Mouse (Mus musculus) liver, embryonic 16.5 days (tissue): ENCODE data around the gene Smim15. TPM values are rescaled to one million over a fixed set of nuclear protein-coding genes. Genes with fewer than 3 reads are reported as not detected.

Source experiments
- ATAC-seq: fragments of 200-750 bp; cut with Nextera tagmentation; 2 replicates; pipeline ENCODE4 v1.8.0; 2017; ENCODE audit warnings: low read depth, mild to moderate bottlenecking, moderate number of reproducible peaks, moderate library complexity
- H3K27ac ChIP-seq: fragments of 300-500 bp; sonication (generic); 2 replicates; pipeline ENCODE4 v1.5.1; 2014; ENCODE audit warnings: mild to moderate bottlenecking, low read length
- H3K27me3 ChIP-seq: fragments of 300-500 bp; sonication (generic); 2 replicates; pipeline ENCODE4 v1.6.1; 2014; ENCODE audit warnings: low read depth, low read length, mixed read lengths; ENCODE audit not compliant: control insufficient read depth, insufficient read depth
- H3K36me3 ChIP-seq: fragments of 300-500 bp; sonication (generic); 2 replicates; pipeline ENCODE4 v1.6.1; 2014; ENCODE audit warnings: mild to moderate bottlenecking; ENCODE audit not compliant: control insufficient read depth, insufficient read depth
- H3K4me1 ChIP-seq: fragments of 300-500 bp; sonication (generic); 2 replicates; pipeline ENCODE4 v1.6.1; 2014; ENCODE audit warnings: low read depth, low read length, mixed read lengths; ENCODE audit not compliant: control insufficient read depth
- H3K4me2 ChIP-seq: fragments of 300-500 bp; sonication (generic); 2 replicates; pipeline ENCODE4 v1.6.1; 2014; ENCODE audit warnings: low read depth, low read length, mixed read lengths
- H3K4me3 ChIP-seq: fragments of 300-500 bp; sonication (generic); 2 replicates; pipeline ENCODE4 v1.5.1; 2014; ENCODE audit warnings: low read depth, mild to moderate bottlenecking, low read length
- H3K9ac ChIP-seq: fragments of 300-500 bp; sonication (generic); 2 replicates; pipeline ENCODE4 v1.6.1; 2014; ENCODE audit warnings: low read depth, low read length
- H3K9me3 ChIP-seq: fragments of 300-500 bp; sonication (generic); replicated peaks from 2 replicates; pipeline ENCODE4 v1.6.1; 2016; ENCODE audit warnings: low read length; ENCODE audit not compliant: control insufficient read depth
- WGBS: fragments of 180-500 bp; shearing (Covaris S2); extraction: QIAGEN DNeasy Blood & Tissue Kit; methylation state at CpG from one replicate; pipeline ENCODE4 v1.1.7; 2014; ENCODE audit not compliant: insufficient replicate concordance; 5-methylcytosine and 5-hydroxymethylcytosine counted together
- polyA plus RNA-seq: library from polyadenylated mRNA; unstranded; fragments of >200 nt; fragmentation: Nextera tagmentation; extraction: Ambion mirVana; gene quantifications from 2 replicates; pipeline ENCODE4 v1.2.1, GENCODE M21; 2015

The Smim15 gene
- polyA plus RNA-seq, 1 experiment from 2014 or later: 20.7 TPM

DNA sequence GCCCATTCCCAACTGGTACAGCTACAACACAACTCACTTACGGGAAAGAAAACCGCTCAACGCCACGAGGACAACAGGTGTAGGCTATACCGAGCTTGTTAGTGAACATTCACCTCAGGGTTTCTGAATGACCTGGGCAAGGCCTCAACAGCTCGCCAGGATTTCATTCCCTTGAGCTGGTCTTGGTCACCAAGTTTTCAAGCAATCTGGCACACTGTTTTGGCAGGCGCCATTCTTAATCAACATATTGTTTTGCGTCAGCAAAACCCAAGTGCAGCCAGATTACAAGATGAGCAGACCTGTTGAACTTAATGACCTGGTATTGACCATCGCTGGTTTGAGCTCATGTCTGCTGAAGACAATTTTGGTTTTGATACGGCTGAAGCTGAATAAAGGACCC is 25.9 kb downstream of the Smim15 start:
- H3K36me3 ChIP-seq: no peaks in the 10 kb centered on the region
- H3K4me3 ChIP-seq: no peak overlapping the region
- H3K27me3 ChIP-seq: no peaks in the 10 kb centered on the region
- H3K4me1 ChIP-seq: no peaks in the 10 kb centered on the region
- no peaks in the 10 kb centered on the region for H3K9me3 ChIP-seq
- H3K9ac ChIP-seq: no peak overlapping the region
- ATAC-seq: no peak
- WGBS: 82% methylated on average over 10 of the region's 10 CpGs
- H3K4me2 ChIP-seq: no peak overlapping the region
- H3K27ac ChIP-seq: no peak overlapping the region

- no peaks in the 10 kb centered on the region for H3K9me3 ChIP-seq
- no peak overlapping the region for H3K4me2 ChIP-seq
- H3K36me3 ChIP-seq: no peaks in the 10 kb centered on the region
- H3K4me1 ChIP-seq: no peaks in the 10 kb centered on the region
- H3K4me3 ChIP-seq: no peak overlapping the region
- no peak overlapping the region for H3K9ac ChIP-seq
- no peak for ATAC-seq
- WGBS: 44% methylated on average over 6 of the region's 6 CpGs
- H3K27ac ChIP-seq: no peak overlapping the region
- no peaks in the 10 kb centered on the region for H3K27me3 ChIP-seq
Measured at GRCm38 (mm10) chr13:108077476-108077875, 33.2 kb downstream of the Smim15 start.

DNA sequence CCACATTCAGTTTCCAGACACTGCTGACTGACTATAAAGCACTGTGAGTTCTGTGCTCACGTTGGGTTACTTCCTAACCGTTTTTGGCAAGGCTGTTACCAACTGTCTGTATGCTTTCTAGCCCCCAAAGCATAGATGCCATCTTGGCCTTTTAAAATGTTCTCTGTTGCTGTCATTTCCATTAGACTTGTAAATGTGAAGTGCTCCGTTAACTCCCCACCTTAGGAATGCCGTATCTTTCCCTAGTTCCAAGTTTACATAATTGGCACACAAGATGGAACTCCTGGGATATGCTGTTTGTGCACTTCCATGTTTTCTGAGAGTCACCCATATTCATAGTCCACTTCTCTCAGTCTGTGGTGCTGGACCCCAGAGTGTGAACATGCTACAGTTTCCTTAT is 33.7 kb downstream of the Smim15 start:
- H3K27ac ChIP-seq: no peak overlapping the region
- H3K4me2 ChIP-seq: no peak overlapping the region
- H3K4me1 ChIP-seq: no peaks in the 10 kb centered on the region
- H3K9ac ChIP-seq: no peak overlapping the region
- H3K27me3 ChIP-seq: no peaks in the 10 kb centered on the region
- 75% methylated on average over 4 of the region's 4 CpGs for WGBS
- H3K36me3 ChIP-seq: no peaks in the 10 kb centered on the region
- no peak overlapping the region for H3K4me3 ChIP-seq
- ATAC-seq: no peak
- H3K9me3 ChIP-seq: no peaks in the 10 kb centered on the region

- Histone ChIP-seq H3K27me3 (no peaks in the 10 kb centered on the region), H3K4me1 (no peaks in the 10 kb centered on the region), H3K36me3 (no peaks in the 10 kb centered on the region), H3K27ac (no peak overlapping the region), H3K9ac (no peak overlapping the region), H3K4me3 (no peak overlapping the region), H3K4me2 (no peak overlapping the region), H3K9me3 (no peaks in the 10 kb centered on the region)
- 80% methylated on average over 4 of the region's 4 CpGs for WGBS
- no peak for ATAC-seq
Measured at GRCm38 (mm10) chr13:108084086-108084485, 39.8 kb downstream of the Smim15 start.

- no peaks in the 10 kb centered on the region for H3K9me3 ChIP-seq
- no peak overlapping the region for H3K9ac ChIP-seq
- WGBS: 71% methylated on average over 5 of the region's 5 CpGs
- ATAC-seq: no peak
- H3K4me2 ChIP-seq: no peak overlapping the region
- H3K27ac ChIP-seq: no peak overlapping the region
- no peak overlapping the region for H3K4me3 ChIP-seq
- H3K4me1 ChIP-seq: no peaks in the 10 kb centered on the region
- no peaks in the 10 kb centered on the region for H3K36me3 ChIP-seq
- H3K27me3 ChIP-seq: no peaks in the 10 kb centered on the region
Measured at GRCm38 (mm10) chr13:108086036-108086435, 41.8 kb downstream of the Smim15 start.

- Histone ChIP-seq H3K36me3 (no peaks in the 10 kb centered on the region), H3K27ac (no peak overlapping the region), H3K4me1 (no peaks in the 10 kb centered on the region), H3K27me3 (no peaks in the 10 kb centered on the region), H3K4me2 (no peak overlapping the region), H3K4me3 (no peak overlapping the region), H3K9ac (no peak overlapping the region), H3K9me3 (no peaks in the 10 kb centered on the region)
- 68% methylated on average over 4 of the region's 4 CpGs for WGBS
- no peak for ATAC-seq
Measured at GRCm38 (mm10) chr13:108086724-108087123, 42.5 kb downstream of the Smim15 start.

DNA sequence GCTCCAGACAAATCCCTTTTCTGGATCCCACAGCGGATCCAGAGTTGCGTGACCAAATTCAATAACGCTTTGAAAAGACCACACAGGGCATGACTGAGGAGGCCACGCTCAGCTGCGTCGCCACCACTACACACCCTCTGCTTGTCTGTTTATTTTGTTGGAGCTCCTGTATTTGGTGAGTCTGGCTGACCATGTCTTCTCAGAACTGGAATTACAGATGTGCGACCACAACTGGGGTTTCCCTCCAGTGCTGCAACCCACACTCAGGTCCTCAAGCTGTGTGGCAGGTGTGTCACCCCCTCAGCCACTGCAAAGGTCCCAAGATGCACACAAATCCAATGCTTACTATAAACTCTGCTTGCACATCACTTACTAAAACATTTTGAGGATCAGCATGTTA is 48.0 kb downstream of the Smim15 start:
- ATAC-seq: no peak
- H3K27me3 ChIP-seq: no peaks in the 10 kb centered on the region
- H3K36me3 ChIP-seq: no peaks in the 10 kb centered on the region
- H3K4me2 ChIP-seq: no peak overlapping the region
- no peaks in the 10 kb centered on the region; the same call in 1 of the 2 replicates for H3K4me1 ChIP-seq
- H3K4me3 ChIP-seq: no peak overlapping the region
- no peak overlapping the region for H3K27ac ChIP-seq
- 72% methylated on average over 7 of the region's 7 CpGs for WGBS
- H3K9ac ChIP-seq: no peak overlapping the region
- H3K9me3 ChIP-seq: no peaks in the 10 kb centered on the region

DNA sequence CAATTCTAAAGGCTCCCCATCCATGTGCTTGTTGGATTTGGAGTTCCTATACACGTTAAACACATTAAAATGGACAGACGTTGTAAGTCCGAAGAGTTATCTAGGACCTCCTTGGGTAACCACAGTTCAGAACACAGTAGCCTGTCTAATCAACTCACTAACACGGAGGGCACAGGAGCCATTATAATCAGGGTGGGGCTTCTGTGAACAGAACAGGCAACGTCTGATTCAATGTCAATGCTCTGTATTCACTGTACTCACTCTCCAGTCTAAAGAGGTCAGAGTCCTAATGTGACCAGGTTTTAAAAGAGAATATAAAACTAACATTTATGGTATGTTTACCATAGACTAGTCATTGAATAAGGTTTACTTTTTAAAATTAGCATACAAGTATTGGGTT is 50.4 kb downstream of the Smim15 start:
- H3K4me2 ChIP-seq: no peak overlapping the region
- H3K9me3 ChIP-seq: no peaks in the 10 kb centered on the region
- no peak for ATAC-seq
- no peaks in the 10 kb centered on the region for H3K36me3 ChIP-seq
- H3K4me1 ChIP-seq: no peaks in the 10 kb centered on the region; the same call in 1 of the 2 replicates
- no peak overlapping the region for H3K27ac ChIP-seq
- H3K9ac ChIP-seq: no peak overlapping the region
- no peaks in the 10 kb centered on the region for H3K27me3 ChIP-seq
- 53% methylated on average over 5 of the region's 5 CpGs for WGBS
- H3K4me3 ChIP-seq: no peak overlapping the region

GRCm38 (mm10) chr13:108095617-108096016 is 51.4 kb downstream of the Smim15 start:
- Histone ChIP-seq H3K27me3 (no peaks in the 10 kb centered on the region), H3K27ac (no peak overlapping the region), H3K36me3 (no peaks in the 10 kb centered on the region), H3K9me3 (no peaks in the 10 kb centered on the region), H3K4me1 (no peaks in the 10 kb centered on the region; the same call in 1 of the 2 replicates), H3K4me2 (no peak overlapping the region), H3K9ac (no peak overlapping the region), H3K4me3 (no peak overlapping the region)
- WGBS: 83% methylated on average over 7 of the region's 7 CpGs
- no peak; the same call in 1 of the 2 replicates for ATAC-seq
